Mouse (Mus musculus): Measurements from ENCODE around the gene Abcb4.
"Not testable (repeated sequence)": the region's sequence is repeated elsewhere in the genome, so short reads cannot be mapped to it uniquely, and the experiment has no call there.

The Abcb4 gene

GRCm38 (mm10) chr5:8955544-8955943 lies 62.0 kb downstream of the Abcb4 start:
- no peak for DNase-seq (ENCODE audit: low read depth, low spot score)
- Histone ChIP-seq H3K27me3 (ENCODE audit: control insufficient read depth, insufficient read depth, low read length, poor library complexity, severe bottlenecking) (no peaks in the 10 kb centered on the region), H3K36me3 (ENCODE audit: control insufficient read depth, insufficient read depth, low read length, poor library complexity, severe bottlenecking) (no peaks in the 10 kb centered on the region)

- no peak for DNase-seq (ENCODE audit: low read depth, low spot score)
- H3K36me3 ChIP-seq (ENCODE audit: control insufficient read depth, insufficient read depth, low read length, poor library complexity, severe bottlenecking): no peaks in the 10 kb centered on the region; the same call in 1 of the 2 replicates
- no peaks in the 10 kb centered on the region for H3K27me3 ChIP-seq (ENCODE audit: control insufficient read depth, insufficient read depth, low read length, poor library complexity, severe bottlenecking)
Measured at GRCm38 (mm10) chr5:8960534-8960933, 67.0 kb downstream of the Abcb4 start.

- H3K27me3 ChIP-seq (ENCODE audit: control insufficient read depth, insufficient read depth, low read length, poor library complexity, severe bottlenecking): no peaks in the 10 kb centered on the region
- peak; percentile 30 for DNase-seq (ENCODE audit: low read depth, low spot score)
- peaks cover 9% of the 10 kb centered on the region for H3K36me3 ChIP-seq (ENCODE audit: control insufficient read depth, insufficient read depth, low read length, poor library complexity, severe bottlenecking)
Measured at GRCm38 (mm10) chr5:8964487-8964886, 71.0 kb downstream of the Abcb4 start.

- H3K36me3 ChIP-seq (ENCODE audit: control insufficient read depth, insufficient read depth, low read length, poor library complexity, severe bottlenecking): peaks cover 19% of the 10 kb centered on the region
- H3K27me3 ChIP-seq (ENCODE audit: control insufficient read depth, insufficient read depth, low read length, poor library complexity, severe bottlenecking): no peaks in the 10 kb centered on the region
- DNase-seq (ENCODE audit: low read depth, low spot score): no peak
Measured at GRCm38 (mm10) chr5:8970694-8971093, 77.2 kb downstream of the Abcb4 start.

GRCm38 (mm10) chr5:8972355-8972754 lies 78.8 kb downstream of the Abcb4 start:
- peaks cover 17% of the 10 kb centered on the region for H3K36me3 ChIP-seq (ENCODE audit: control insufficient read depth, insufficient read depth, low read length, poor library complexity, severe bottlenecking)
- H3K27me3 ChIP-seq (ENCODE audit: control insufficient read depth, insufficient read depth, low read length, poor library complexity, severe bottlenecking): no peaks in the 10 kb centered on the region
- no peak for DNase-seq (ENCODE audit: low read depth, low spot score)

- peaks cover 10% of the 10 kb centered on the region for H3K36me3 ChIP-seq (ENCODE audit: control insufficient read depth, insufficient read depth, low read length, poor library complexity, severe bottlenecking)
- no peak for DNase-seq (ENCODE audit: low read depth, low spot score)
- H3K27me3 ChIP-seq (ENCODE audit: control insufficient read depth, insufficient read depth, low read length, poor library complexity, severe bottlenecking): no peaks in the 10 kb centered on the region
Measured at GRCm38 (mm10) chr5:8974721-8975120, 81.2 kb downstream of the Abcb4 start.

GRCm38 (mm10) chr5:8985470-8985869 lies 92.0 kb downstream of the Abcb4 start:
- Histone ChIP-seq H3K36me3 (ENCODE audit: control insufficient read depth, insufficient read depth, low read length, poor library complexity, severe bottlenecking) (peaks cover 14% of the 10 kb centered on the region), H3K27me3 (ENCODE audit: control insufficient read depth, insufficient read depth, low read length, poor library complexity, severe bottlenecking) (no peaks in the 10 kb centered on the region)
- no peak for DNase-seq (ENCODE audit: low read depth, low spot score)

- no peaks in the 10 kb centered on the region for H3K27me3 ChIP-seq (ENCODE audit: control insufficient read depth, insufficient read depth, low read length, poor library complexity, severe bottlenecking)
- H3K36me3 ChIP-seq (ENCODE audit: control insufficient read depth, insufficient read depth, low read length, poor library complexity, severe bottlenecking): peaks cover 15% of the 10 kb centered on the region
- no peak for DNase-seq (ENCODE audit: low read depth, low spot score)
Measured at GRCm38 (mm10) chr5:8987925-8988324, 94.4 kb downstream of the Abcb4 start.

GRCm38 (mm10) chr5:8990526-8990925 lies 97.0 kb downstream of the Abcb4 start:
- no peak for DNase-seq (ENCODE audit: low read depth, low spot score)
- H3K27me3 ChIP-seq (ENCODE audit: control insufficient read depth, insufficient read depth, low read length, poor library complexity, severe bottlenecking): no peaks in the 10 kb centered on the region

GRCm38 (mm10) chr5:8991626-8992025 lies 98.1 kb downstream of the Abcb4 start:
- Histone ChIP-seq H3K27me3 (ENCODE audit: control insufficient read depth, insufficient read depth, low read length, poor library complexity, severe bottlenecking) (no peaks in the 10 kb centered on the region), H3K36me3 (ENCODE audit: control insufficient read depth, insufficient read depth, low read length, poor library complexity, severe bottlenecking) (peaks cover 9% of the 10 kb centered on the region; the same call in 1 of the 2 replicates)
- DNase-seq (ENCODE audit: low read depth, low spot score): no peak

More at GRCm38 (mm10) chr5:8990526-8990925, 97.0 kb downstream of the Abcb4 start:
- H3K36me3 ChIP-seq (ENCODE audit: control insufficient read depth, insufficient read depth, low read length, poor library complexity, severe bottlenecking): peaks cover 15% of the 10 kb centered on the region

- Histone ChIP-seq H3K27me3 (ENCODE audit: control insufficient read depth, insufficient read depth, low read length, poor library complexity, severe bottlenecking) (no peaks in the 10 kb centered on the region), H3K36me3 (ENCODE audit: control insufficient read depth, insufficient read depth, low read length, poor library complexity, severe bottlenecking) (peaks cover 1% of the 10 kb centered on the region; the same call in 1 of the 2 replicates)
- DNase-seq (ENCODE audit: low read depth, low spot score): peak; percentile 5
Measured at GRCm38 (mm10) chr5:8995966-8996685, 102.6 kb downstream of the Abcb4 start.

- Histone ChIP-seq H3K36me3 (ENCODE audit: control insufficient read depth, insufficient read depth, low read length, poor library complexity, severe bottlenecking) (no peaks in the 10 kb centered on the region), H3K27me3 (ENCODE audit: control insufficient read depth, insufficient read depth, low read length, poor library complexity, severe bottlenecking) (no peaks in the 10 kb centered on the region)
- DNase-seq (ENCODE audit: low read depth, low spot score): peak; percentile 83
Measured at GRCm38 (mm10) chr5:8996686-8997512, 103.4 kb downstream of the Abcb4 start, which contains the start of gene Crot. Gene Crot (minus strand): TSS chr5:8997324.

GRCm38 (mm10) chr5:8997513-8997895 lies 104.0 kb downstream of the Abcb4 start:
- Histone ChIP-seq H3K27me3 (ENCODE audit: control insufficient read depth, insufficient read depth, low read length, poor library complexity, severe bottlenecking) (no peaks in the 10 kb centered on the region), H3K36me3 (ENCODE audit: control insufficient read depth, insufficient read depth, low read length, poor library complexity, severe bottlenecking) (no peaks in the 10 kb centered on the region)
- DNase-seq (ENCODE audit: low read depth, low spot score): no peak

- H3K36me3 ChIP-seq (ENCODE audit: control insufficient read depth, insufficient read depth, low read length, poor library complexity, severe bottlenecking): no peaks in the 10 kb centered on the region
- DNase-seq (ENCODE audit: low read depth, low spot score): no peak
- H3K27me3 ChIP-seq (ENCODE audit: control insufficient read depth, insufficient read depth, low read length, poor library complexity, severe bottlenecking): no peaks in the 10 kb centered on the region
Measured at GRCm38 (mm10) chr5:8999108-8999507, 105.6 kb downstream of the Abcb4 start.

GRCm38 (mm10) chr5:9000006-9000405 lies 106.5 kb downstream of the Abcb4 start:
- H3K36me3 ChIP-seq (ENCODE audit: control insufficient read depth, insufficient read depth, low read length, poor library complexity, severe bottlenecking); H3K27me3 ChIP-seq (ENCODE audit: control insufficient read depth, insufficient read depth, low read length, poor library complexity, severe bottlenecking); DNase-seq (ENCODE audit: low read depth, low spot score): not testable (repeated sequence)

Data from splenic B cell, adult 2 months (primary cell).